Mouse (Mus musculus) right cerebral cortex, postnatal 4 days (tissue): ENCODE measurements around the gene Nup54.

ENCODE experiments used
- DNase-seq: peaks from one replicate; pipeline ENCODE4 v3.0.0-alpha.2; 2022

The Nup54 gene

DNA sequence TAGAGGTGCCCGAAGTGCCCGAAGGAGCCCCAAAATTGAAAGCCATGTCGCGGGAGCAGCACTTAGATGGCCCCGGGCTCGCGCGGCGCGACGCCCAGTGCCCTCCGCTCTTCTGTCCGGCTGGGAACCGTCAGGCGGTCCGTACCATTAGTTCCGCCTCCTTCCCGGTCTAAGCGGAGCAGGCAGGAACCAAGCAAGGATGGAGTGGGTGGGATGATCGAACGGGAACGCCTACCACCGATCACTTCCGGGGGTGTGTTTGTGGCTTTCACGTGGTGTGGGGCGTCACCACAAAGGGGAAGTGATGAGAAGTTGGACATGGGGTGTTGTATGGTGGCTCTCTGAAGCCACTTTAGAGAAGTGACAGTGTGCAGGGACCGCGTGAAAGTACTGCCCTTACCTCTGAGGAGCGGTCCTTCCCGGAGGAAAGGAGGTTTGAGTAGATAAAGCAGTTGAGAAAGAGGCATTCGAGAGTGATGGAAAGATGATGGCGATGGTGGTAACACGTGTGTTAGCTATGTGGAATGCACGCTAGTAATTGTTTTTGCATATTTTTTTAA is at the start of gene Nup54:
Gene Nup54, minus strand, starts transcription at position 195 of the 560 bp plus-strand sequence.
- DNase-seq, result peak; percentile 87

DNA sequence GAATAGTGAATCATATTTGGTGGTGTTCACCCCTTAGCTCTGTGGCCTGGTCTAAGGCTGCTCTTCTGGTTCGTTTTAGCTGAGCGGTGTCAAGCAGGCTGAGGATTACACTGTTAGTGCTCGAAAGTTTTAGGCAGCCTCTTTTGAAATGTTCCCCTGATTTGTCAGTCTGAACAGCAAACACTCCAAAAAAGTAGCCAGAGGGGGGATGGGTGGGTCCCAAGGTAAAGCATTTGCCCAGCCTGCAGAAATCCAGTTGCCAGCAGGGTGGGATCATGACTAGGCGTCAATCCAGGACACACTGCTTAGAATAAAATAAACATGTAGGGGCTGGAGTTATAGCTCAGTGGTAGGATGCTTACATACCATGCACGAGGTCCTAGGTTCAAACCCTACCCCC is 37.8 kb upstream of the Nup54 start:
- no peak for DNase-seq

DNA sequence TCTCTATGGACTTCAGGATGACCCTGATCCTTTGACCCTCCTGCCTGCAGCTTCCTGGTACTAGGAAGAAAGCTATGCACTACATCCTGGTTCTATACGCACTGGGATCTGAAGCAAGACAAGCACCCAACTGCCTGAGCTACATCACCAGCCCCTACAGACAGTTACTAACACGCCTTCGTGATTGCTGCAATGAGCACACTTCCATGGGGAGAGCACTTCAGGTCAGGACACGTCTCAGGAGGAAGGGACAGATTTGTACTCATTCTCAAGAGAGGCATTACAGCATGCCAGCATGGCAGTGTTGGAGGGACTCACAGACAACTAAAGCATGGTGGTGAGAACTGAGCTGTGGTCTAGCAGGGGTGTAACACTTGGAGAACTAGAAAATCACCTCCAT is 36.5 kb upstream of the Nup54 start:
- DNase-seq, result no peak

DNA sequence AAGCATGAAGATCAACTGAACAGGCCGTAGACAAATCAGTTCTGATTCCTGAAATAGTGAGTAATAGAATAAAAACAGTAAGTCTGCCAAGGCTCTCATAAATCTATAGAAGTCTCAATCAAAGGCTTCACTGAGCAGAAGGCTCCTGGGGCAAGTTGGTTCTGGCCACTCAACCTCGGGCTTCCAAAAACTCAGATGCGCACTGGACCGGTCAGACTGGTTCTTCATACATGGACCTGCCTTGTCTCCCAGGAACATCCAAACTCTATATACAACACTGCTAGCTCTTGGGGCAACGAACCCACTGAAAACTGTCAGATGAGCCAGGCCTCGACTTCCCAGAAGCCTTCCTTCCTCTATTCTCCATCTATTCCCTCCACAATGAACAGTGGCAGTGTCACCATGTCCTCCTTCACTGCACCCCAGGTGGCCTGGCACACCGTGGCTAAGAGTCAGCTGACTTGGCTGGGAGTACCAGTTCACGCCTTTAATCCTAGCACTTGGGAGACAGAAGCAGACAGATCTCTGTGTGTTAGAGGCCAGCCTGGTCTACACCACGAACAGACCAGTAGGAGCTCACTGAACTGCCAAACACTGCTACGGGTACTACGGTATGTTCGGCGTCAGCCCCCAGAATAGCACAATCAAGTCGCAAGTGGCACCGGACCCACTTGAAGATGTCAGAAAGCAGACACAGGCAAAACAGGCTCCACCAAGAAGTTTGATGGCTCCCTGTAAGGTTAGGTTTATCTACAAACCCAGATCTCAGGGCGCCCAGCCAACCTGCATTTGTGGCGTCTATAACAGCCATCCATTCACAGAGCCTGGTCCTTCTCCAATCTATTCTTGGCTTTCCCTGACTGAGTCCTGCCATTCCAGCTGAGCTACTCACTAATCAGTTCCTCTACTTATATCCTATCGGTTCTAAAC is 34.4 kb upstream of the Nup54 start:
- no peak for DNase-seq

DNA sequence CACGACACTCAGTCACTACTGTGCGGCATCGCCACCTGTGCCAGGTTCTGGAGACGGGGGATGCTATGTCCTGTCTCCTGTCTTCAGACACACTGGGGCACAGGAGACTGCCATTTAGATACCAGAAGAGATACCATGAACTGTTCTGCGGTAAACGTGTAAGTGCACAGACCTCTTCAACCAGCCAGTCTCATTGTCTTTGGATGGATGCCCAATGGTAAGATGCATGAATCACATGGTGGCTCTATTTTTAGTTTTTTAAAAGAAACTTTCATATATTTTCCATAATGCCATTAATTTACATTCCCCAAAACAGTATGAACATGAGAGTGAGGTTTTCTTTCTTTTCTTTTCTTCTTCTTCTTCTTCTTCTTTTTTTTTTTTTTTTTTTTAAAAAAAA is 33.2 kb upstream of the Nup54 start:
- DNase-seq, result no peak

DNA sequence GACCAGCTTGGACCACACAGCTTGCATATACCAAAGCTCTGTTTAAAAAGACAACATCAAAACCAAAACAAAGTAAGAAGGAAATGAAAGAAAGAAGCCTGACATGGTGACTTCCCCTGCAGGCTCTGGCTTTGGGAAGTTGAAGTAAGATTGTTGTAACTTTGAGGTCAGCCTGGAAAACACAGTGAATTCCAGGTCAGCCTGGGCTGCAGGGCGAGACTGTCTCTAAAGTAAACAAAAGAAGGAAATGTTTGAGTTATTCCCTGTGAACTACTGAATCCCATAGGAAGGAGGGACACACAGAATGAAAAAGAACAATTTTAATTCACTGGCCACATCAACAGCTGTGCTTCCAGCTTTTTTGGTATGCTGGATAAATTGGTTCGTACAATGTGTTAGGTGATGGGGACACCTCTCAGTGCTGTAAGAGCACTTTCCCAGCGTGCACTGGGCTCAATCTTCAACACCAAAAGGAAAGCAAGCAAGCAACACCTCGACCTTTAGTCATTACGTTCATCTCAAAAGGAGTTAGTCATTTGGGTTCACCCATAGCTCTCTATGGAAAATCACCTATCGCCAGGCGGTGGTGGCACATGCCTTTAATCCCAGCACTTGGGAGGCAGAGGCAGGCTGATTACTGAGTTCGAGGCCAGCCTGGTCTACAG is 32.2 kb upstream of the Nup54 start:
- no peak for DNase-seq

DNA sequence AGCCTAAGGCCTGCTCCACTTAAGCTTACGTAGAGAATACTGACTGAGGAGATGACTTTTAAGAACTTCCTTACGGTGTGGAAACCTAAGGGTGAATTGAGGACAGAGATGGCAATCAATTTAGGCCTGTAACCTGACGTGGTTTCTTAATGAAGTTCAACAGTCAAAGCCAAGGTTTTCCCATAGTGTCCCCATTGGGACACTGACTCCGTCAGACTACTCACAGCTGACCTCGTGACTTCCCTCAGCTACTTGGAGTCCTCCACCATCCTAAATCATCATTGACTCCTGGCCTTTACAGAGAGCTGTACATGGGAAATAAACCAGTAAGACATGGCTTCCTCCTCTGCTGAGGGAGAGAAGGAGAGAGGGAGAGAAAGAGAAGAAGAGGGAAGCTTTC is 30.5 kb upstream of the Nup54 start:
- DNase-seq, result no peak

DNA sequence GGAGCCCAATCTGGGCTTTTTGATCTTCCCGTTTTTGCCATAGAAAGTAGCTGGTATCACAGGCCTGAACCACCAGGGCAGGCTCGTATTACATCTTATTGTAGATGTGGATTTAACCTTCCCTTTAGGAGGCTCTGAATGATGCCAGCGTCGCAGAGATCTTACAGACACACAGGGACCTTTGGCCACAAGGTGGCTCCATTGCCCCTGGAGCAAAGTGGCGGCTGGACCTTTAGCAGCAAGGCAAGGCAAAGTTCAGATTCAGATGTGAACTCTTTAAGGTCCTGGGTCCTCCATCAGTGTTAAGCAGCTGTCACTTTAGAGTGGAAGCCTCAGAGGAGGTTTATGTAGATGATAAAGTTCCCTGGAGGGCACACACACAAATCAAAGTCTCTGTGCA is 26.3 kb upstream of the Nup54 start:
- peak; percentile 51 for DNase-seq

DNA sequence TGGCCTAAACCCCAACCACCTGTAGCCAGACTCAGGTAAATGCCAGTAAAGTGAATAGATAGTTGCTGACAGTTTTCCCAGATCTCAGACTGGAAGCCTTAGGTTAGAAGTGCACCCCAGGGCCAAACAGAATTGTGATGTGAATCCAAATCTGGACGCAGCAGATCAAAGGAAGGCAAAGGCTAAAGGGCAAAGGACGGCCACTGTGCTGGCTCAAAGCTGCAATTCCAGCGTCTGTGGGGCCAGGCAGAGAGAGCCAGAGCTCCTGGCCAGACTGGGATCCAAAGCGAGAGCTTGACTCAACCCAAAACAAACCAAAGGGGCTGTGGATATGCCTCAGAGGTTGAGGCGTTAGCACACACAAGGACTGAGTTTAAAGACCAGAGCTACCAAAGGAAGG is 23.7 kb upstream of the Nup54 start:
- no peak for DNase-seq

DNA sequence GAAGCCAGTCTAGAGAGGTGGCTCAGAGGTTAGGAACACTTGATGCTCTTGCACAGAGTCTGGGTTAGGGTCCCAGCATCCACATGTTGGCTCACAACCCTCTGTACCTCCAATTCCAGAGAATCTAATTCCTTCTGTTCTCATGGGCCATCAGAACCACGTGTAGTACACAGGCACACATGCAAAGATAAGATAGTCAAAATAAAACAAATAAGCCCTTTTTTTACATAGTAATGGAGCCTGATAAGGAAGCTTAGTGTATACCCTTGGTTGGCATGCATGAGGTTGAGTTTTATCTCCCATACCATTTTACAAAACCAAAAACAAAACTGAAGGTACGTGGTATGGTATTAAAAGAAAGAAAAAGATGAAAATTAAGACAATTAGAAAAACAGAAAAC is 22.4 kb upstream of the Nup54 start:
- no peak for DNase-seq

DNA sequence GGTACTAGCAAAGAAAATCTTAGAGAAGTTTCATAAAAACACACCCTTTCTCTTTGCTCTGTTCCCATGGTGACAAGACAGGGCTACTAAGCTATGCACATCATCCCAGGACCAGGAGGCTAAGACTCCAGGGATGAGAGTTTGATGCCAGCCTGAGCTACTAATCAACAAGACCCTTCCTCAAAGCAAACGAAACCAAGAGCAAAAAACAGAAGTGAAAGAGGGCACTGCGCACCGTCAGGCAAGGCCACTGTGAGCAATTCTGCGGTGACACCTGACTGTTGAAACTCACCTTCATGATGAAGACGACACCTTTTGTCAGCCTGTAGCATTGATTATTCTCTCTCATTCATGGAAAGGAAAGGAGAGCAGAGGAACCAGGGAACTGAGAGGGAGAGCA is 17.9 kb upstream of the Nup54 start:
- no peak for DNase-seq

DNA sequence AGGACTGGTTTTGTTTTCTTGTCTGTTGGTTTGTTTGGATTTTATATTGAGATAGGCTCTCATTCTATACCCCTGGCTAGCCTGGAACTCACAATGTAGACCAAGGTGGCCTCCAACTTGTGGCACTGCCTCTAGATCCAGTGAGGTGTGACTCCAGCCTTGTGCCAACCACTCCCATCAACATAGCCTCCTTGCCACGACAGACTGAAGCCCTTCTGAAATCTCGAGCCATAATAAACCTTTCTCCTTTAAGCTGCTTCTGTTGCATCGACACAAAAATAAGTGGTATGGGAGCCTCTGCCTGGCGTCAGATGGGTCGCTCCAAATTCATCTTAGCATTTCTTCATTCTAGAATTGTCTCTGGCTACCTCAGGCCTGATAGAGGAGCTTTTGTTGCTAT is 11.7 kb upstream of the Nup54 start:
- no peak for DNase-seq

DNA sequence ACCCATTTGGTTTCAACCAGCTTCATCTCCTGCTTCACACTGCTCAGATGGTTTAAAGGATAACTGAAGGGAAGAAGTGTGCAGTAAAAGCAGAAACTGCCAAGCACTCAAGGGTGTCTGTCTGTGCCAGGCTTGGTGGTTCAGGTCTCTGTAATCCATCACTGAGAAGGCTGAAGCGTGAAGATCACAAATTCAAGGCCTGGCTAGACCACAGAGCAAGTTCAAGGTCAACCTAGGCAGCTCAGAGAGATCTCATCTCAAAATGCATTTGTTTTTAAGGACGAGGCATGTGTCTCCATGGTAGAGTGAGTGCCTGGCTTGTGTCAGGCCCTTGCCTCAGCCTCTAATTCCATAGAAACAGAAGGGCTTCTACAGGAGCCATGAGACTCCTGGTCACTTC is 10.0 kb upstream of the Nup54 start:
- DNase-seq, result no peak

DNA sequence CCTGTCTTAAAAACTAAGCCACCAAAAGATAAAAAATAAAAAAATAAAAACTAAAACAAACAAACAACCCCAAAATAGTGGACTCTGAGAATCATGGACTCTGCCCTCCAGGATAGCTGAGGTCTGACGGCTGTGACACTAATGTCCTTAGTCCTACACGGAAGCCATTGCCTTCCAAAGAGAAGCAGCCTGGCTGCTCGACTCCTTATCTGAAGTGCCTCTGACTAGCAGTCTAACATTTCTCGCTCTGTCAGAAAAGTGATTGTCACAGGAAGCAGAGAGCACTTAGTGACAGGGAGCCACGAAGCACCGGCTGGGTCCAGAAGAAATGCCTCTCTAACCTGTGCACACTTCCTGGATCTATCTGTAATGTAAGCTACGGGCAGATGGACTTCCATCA is 7.9 kb upstream of the Nup54 start:
- DNase-seq, result no peak

DNA sequence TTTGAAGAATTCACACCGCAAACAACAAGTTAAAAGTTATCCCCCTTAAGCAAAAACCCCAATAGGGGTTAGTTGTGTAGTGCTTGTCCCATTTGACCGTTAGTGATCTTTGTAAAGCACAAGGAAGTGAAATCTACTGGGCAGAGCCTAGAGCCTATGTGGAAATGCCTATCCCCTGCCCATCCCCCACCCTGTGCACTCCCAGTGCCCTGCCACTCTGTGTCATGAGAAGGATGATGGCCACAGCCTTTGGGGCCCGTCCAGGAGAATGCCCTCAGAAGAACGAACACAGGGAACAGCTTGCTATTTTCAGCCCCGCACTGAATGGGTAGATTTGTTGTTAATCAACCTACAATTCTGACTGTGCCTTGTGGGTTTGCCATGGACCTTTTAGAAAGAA is 6.5 kb upstream of the Nup54 start:
- peak; percentile 19 for DNase-seq

DNA sequence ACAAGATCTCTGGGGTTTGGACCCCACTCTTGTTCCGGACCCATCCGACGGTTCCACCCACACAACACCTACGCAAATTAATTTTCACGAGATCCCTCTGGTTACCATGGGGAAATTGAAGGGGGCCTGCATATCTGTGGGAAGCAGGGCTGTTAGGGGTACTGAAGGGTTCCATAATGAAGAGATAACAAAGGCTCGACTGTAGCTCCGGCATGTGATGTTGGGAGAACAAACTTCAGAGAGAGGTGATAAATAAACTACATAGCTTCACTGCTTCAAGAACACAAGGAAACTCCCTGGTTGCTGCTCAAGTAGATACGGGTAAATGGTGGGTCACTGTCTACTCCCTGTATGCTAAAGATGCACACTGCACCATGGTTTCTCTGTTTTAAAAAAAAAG is 3.5 kb upstream of the Nup54 start:
- no peak for DNase-seq

DNA sequence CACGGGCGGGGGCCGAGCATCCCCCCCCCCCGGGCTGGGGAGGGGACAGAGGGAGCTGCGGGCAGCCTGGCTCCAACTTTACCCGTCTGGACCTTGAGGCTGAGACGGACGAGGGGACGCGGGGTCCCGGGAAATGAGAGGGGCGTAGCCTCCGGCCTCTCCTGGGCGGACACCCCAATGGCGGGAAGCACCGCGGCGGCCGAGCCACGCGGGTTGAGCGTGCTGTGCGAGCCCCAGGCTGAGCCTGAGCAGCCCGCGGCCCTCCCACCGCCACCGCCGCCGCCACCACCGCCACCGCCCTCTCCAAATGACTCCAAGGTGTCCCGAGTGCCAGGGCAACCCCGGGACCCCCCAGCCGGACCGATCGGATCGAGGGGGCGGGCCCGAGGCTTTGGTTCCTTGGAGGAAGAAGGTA is 441 bp downstream of the Nup54 start:
- no peak for DNase-seq

DNA sequence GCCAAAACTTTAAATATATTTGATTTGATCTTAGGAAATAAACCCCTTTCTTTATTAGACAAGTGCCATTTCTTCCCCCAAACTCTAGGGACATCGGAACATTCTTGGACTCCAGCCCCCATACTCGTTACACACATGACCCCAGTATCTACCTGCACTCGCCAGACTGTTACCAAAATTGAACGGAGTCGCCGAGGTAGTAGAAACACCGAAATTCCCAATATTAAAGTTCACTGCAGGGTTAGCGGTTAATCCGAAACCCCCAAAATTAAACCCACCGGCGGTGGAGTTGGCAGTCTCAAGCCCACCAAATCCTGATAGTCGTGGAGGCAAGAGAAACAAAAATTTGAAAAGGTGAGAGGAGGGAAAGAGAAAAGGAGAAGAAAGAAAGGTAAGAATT is 949 bp downstream of the Nup54 start:
- no peak for DNase-seq

DNA sequence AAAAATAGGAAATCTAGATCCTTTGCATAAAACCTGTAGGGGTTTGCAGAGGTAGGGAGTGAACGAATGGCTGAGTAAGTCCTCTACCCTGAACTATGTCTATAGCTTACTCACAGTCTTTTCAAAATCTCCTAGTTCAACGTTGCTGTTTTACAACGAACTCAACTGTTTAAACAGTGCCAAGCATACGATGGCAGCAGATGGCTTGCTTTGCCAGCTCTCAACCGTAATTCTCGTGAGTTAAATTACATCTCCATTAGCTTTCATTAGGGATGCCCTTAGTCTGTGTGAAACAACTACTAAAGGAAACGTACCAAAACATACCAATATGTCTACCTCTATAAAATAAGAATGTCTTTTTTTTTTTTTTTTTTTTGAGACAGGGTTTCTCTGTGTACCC is 3.4 kb downstream of the Nup54 start:
- no peak for DNase-seq

DNA sequence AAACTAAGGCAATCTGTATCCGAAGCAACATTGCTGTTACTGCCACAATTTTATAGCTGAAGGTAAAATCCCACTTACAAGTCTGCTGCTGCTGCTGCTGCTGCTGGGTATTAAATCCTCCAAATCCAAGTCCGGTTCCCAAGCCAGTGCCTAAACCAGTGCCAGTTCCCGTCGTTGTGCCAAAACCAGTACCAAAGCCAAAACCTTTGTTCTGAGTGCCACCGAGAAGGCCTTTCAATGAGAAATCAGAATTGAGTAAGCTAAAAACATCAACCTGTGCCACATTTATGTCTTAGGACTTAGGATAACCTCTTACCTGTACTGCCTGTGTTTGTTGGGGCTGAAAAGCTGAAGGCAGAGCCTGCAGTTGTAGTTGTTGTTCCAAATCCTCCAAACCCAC is 4.3 kb downstream of the Nup54 start:
- DNase-seq, result no peak

DNA sequence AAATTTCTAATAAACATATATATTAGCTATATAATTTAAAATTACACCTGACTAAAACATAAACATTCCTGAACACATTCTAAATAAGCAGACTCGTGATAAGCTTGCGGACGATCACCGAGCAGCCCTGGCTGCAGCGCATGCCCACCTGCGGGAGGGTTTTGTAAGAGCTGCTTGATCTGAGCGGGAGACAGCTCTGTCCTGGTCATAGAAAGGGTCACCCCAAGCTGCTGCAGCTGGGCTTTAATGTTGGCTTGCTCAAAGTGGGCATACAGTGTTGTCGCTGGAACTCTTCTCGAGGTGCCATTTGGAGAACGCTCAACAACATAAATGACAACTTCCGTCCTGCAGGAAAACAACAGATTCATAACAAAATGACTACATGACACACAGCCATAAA is 10.9 kb downstream of the Nup54 start:
- no peak for DNase-seq

DNA sequence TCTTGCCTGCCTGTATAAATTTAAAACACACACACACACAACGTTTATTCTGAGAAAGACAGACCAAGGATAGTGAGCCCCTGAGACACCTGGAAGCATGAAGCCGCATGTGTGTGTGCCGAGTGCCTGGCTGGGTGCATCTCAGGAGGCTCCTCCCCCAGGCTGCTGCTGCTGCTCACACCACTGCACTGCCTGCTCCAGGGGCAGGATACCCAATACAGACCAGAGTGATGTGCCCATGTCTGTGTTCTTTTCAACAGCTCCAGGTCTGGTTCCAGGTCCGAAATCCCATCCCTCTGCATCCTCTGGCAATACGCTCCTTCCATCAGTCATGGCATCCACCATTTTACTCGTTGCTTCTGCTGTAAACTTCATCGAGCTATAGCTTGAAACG is 21.0 kb downstream of the Nup54 start:
- no peak for DNase-seq

DNA sequence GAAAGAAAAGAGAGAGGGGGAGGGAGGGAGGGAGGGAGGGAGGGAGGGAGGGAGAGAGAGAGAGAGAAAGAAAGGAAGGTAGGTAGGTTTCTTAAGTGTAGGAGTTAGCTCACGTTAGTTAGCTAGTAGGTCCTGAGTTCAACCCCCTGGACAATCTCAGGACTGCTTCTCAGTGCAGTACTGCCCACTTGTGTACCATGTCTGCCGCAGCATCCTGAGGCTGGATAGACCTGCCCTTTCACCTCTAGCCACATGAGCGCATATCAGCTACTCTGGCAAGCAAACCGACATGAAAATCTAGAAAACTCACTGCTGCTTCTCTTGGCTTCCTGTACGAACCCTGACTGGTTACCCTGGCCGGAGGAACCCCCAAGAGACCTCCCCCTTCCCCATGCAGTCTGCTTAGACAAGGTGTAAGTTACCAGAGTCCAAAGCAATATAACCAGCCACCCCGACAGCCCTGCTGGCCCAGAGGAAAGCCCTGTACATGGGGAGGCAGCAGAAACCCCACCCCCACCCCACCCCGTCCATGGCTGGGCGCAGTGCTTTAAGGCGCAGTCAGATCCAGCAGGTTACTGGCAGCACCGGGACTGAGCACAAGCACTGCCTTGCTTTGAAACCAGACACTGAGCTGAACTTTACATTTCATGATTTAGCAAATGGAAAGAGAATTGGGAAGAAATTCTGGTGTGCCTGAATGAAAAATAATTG is 21.6 kb downstream of the Nup54 start:
- DNase-seq, result no peak
